Mouse (Mus musculus) liver, postnatal 0 days (tissue): ENCODE data around the gene Scml4.

Experiments
- CTCF ChIP-seq: sonication (generic); IDR thresholded peaks from 2 replicates; pipeline ENCODE4 v1.5.1; 2016; ENCODE audit warnings: antibody characterized with exemption, low read depth
- EP300 ChIP-seq: IDR thresholded peaks from 2 replicates; pipeline ENCODE4 v1.6.1; 2016; ENCODE audit warnings: antibody characterized with exemption, low read depth, mild to moderate bottlenecking

DNA sequence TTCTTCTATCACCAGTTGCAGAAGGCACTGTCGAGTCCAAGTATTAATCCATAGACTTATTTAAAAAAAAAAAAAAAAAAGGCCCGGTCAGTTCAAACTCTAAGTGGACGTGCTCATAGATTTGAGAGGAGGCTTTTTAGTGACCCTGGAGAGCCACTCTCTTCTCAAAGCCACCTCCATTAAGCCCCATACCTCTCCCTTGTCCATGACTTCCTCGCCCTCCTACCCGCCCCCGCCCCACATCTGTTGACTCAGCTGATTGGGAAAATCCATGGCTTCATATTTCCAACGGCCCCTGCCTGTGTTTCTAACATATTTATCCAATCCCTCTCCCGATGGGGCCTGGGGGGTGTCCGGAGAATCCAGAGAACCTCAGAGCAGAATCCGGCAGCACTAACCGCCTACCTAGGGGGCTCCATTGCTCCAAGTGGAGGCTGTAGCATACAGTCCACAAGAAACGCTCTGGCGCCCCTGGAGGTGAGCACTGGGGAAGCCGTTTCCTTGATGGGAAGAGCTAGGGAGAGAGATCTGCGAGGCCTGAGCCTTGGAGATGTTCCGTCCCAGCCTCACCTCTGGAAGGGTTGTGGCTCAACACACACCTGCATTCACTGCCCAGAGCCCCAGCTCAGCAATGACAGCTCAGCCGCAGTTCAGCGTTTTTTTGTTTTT is 112.5 kb downstream of the Scml4 start:
- peak; percentile 72 for TF ChIP-seq CTCF
- no peak for TF ChIP-seq EP300
